Mouse (Mus musculus) embryonic fibroblast, embryonic 13.5 days (primary cell): Measurements from ENCODE around the gene B3galt5.

Source experiments
- CTCF ChIP-seq: IDR thresholded peaks from 2 replicates; pipeline ENCODE4 v1.5.1; 2011; ENCODE audit warnings: mild to moderate bottlenecking, control low read depth, low read length, moderate library complexity, borderline replicate concordance; ENCODE audit not compliant: insufficient read depth
- POLR2A ChIP-seq: IDR thresholded peaks from 2 replicates; pipeline ENCODE4 v1.6.1; 2011; ENCODE audit warnings: low read depth, mild to moderate bottlenecking, control low read depth, low read length, moderate library complexity

- no peak for TF ChIP-seq CTCF
- no peak for TF ChIP-seq POLR2A
Observed at GRCm38 (mm10) chr16:96187619-96188018, 48.0 kb upstream of the B3galt5 start.
